Mouse (Mus musculus): ENCODE data around the gene Scaf8. TPM values are rescaled to one million over a fixed set of nuclear protein-coding genes. Genes with fewer than 3 reads are reported as not detected.
"Not testable (repeated sequence)": the region's sequence is repeated elsewhere in the genome, so short reads cannot be mapped to it uniquely, and the experiment has no call there.

Scaf8 gene
- polyA plus RNA-seq, 1 experiment from 2014 or later = 7.7 TPM

- H3K4me3 ChIP-seq (replicated peaks) = no peak overlapping the region
Measured at GRCm38 (mm10) chr17:3162905-3163304, 48.1 kb downstream of the Scaf8 start.

GRCm38 (mm10) chr17:3180425-3180945, 65.7 kb downstream of the Scaf8 start:
- H3K27me3 ChIP-seq; H3K4me2 ChIP-seq; H3K27ac ChIP-seq; ATAC-seq (ENCODE audit: low read depth); H3K4me3 ChIP-seq (replicated peaks); H3K9me3 ChIP-seq (replicated peaks); H3K4me1 ChIP-seq (replicated peaks); H3K9ac ChIP-seq; DNase-seq: not testable (repeated sequence)
- H3K36me3 ChIP-seq = peaks cover 56% of the 10 kb centered on the region
- WGBS (ENCODE audit: insufficient replicate concordance) = 87% methylated on average over 1 of the region's 1 CpGs

More at GRCm38 (mm10) chr17:3162905-3163304, 48.1 kb downstream of the Scaf8 start:
- Histone ChIP-seq H3K27me3 (no peaks in the 10 kb centered on the region), H3K27ac (no peak overlapping the region), H3K9ac (no peak overlapping the region), H3K9me3 (replicated peaks) (no peaks in the 10 kb centered on the region), H3K4me1 (replicated peaks) (0 out of 2 replicates have a peak, but pooled peaks cover 3% of the 10 kb centered on the region), H3K36me3 (peaks cover 48% of the 10 kb centered on the region), H3K4me2 (no peak overlapping the region)
- DNase-seq (no peak), ATAC-seq (ENCODE audit: low read depth) (no peak)
- WGBS (ENCODE audit: insufficient replicate concordance) = 84% methylated on average over 4 of the region's 4 CpGs

GRCm38 (mm10) chr17:3195483-3195882, 80.7 kb downstream of the Scaf8 start:
- H3K9ac ChIP-seq; ATAC-seq (ENCODE audit: low read depth); H3K4me3 ChIP-seq (replicated peaks); H3K9me3 ChIP-seq (replicated peaks); H3K27me3 ChIP-seq; H3K4me2 ChIP-seq; DNase-seq; H3K4me1 ChIP-seq (replicated peaks); H3K27ac ChIP-seq: not testable (repeated sequence)
- peaks cover 78% of the 10 kb centered on the region for H3K36me3 ChIP-seq

GRCm38 (mm10) chr17:3200328-3200727, 85.6 kb downstream of the Scaf8 start:
- H3K4me3 ChIP-seq (replicated peaks) = no peak overlapping the region
- H3K4me1 ChIP-seq (replicated peaks) = peaks cover 8% of the 10 kb centered on the region; the same call in 1 of the 2 replicates
- H3K27me3 ChIP-seq = no peaks in the 10 kb centered on the region
- H3K27ac ChIP-seq = no peak overlapping the region
- WGBS (ENCODE audit: insufficient replicate concordance) = 85% methylated on average over 8 of the region's 8 CpGs
- H3K36me3 ChIP-seq = peaks cover 56% of the 10 kb centered on the region
- no peak overlapping the region for H3K4me2 ChIP-seq
- no peaks in the 10 kb centered on the region for H3K9me3 ChIP-seq (replicated peaks)
- no peak overlapping the region for H3K9ac ChIP-seq
- ATAC-seq (ENCODE audit: low read depth) (no peak), DNase-seq (no peak)

- WGBS (ENCODE audit: insufficient replicate concordance) = 60% methylated on average over 4 of the region's 4 CpGs
- Histone ChIP-seq H3K36me3 (peaks cover 35% of the 10 kb centered on the region), H3K9ac (no peak overlapping the region)
Measured at GRCm38 (mm10) chr17:3203916-3204315, 89.1 kb downstream of the Scaf8 start.

GRCm38 (mm10) chr17:3204826-3205405, 90.1 kb downstream of the Scaf8 start:
- Histone ChIP-seq H3K4me1 (replicated peaks) (peaks cover 17% of the 10 kb centered on the region), H3K27ac (no peak overlapping the region), H3K9ac (no peak overlapping the region), H3K36me3 (peaks cover 32% of the 10 kb centered on the region), H3K9me3 (replicated peaks) (no peaks in the 10 kb centered on the region), H3K4me2 (no peak overlapping the region), H3K27me3 (no peaks in the 10 kb centered on the region), H3K4me3 (replicated peaks) (no peak overlapping the region)
- no peak for ATAC-seq (ENCODE audit: low read depth)
- no peak for DNase-seq
- 47% methylated on average over 7 of the region's 7 CpGs for WGBS (ENCODE audit: insufficient replicate concordance)

More at GRCm38 (mm10) chr17:3203916-3204315, 89.1 kb downstream of the Scaf8 start:
- H3K4me2 ChIP-seq = no peak overlapping the region
- H3K9me3 ChIP-seq (replicated peaks) = no peaks in the 10 kb centered on the region
- H3K27ac ChIP-seq = no peak overlapping the region
- no peak overlapping the region for H3K4me3 ChIP-seq (replicated peaks)
- DNase-seq = no peak
- ATAC-seq (ENCODE audit: low read depth) = no peak
- peaks cover 17% of the 10 kb centered on the region for H3K4me1 ChIP-seq (replicated peaks)
- H3K27me3 ChIP-seq = no peaks in the 10 kb centered on the region

- H3K27ac ChIP-seq = no peak overlapping the region
- peaks cover 17% of the 10 kb centered on the region for H3K4me1 ChIP-seq (replicated peaks)
- peaks cover 27% of the 10 kb centered on the region; the same call in 1 of the 2 replicates for H3K36me3 ChIP-seq
- no peak overlapping the region for H3K4me2 ChIP-seq
- H3K9me3 ChIP-seq (replicated peaks) = no peaks in the 10 kb centered on the region
- no peak for ATAC-seq (ENCODE audit: low read depth)
- 67% methylated on average over 2 of the region's 2 CpGs for WGBS (ENCODE audit: insufficient replicate concordance)
- no peak for DNase-seq
- no peaks in the 10 kb centered on the region for H3K27me3 ChIP-seq
- H3K9ac ChIP-seq = no peak overlapping the region
- no peak overlapping the region for H3K4me3 ChIP-seq (replicated peaks)
Measured at GRCm38 (mm10) chr17:3206527-3207398, 92.0 kb downstream of the Scaf8 start.

- WGBS (ENCODE audit: insufficient replicate concordance) = 78% methylated on average over 6 of the region's 6 CpGs
- peaks cover 17% of the 10 kb centered on the region for H3K4me1 ChIP-seq (replicated peaks)
- no peak for DNase-seq
- no peak overlapping the region for H3K27ac ChIP-seq
- H3K9me3 ChIP-seq (replicated peaks) = no peaks in the 10 kb centered on the region
- ATAC-seq (ENCODE audit: low read depth) = no peak
- H3K36me3 ChIP-seq = peaks cover 33% of the 10 kb centered on the region
- no peak overlapping the region for H3K4me3 ChIP-seq (replicated peaks)
- no peak overlapping the region for H3K4me2 ChIP-seq
- no peak overlapping the region for H3K9ac ChIP-seq
- no peaks in the 10 kb centered on the region for H3K27me3 ChIP-seq
Measured at GRCm38 (mm10) chr17:3207529-3208240, 92.9 kb downstream of the Scaf8 start.

GRCm38 (mm10) chr17:3208471-3208870, 93.7 kb downstream of the Scaf8 start:
- H3K9me3 ChIP-seq (replicated peaks) = no peaks in the 10 kb centered on the region
- H3K9ac ChIP-seq = no peak overlapping the region
- no peak overlapping the region for H3K4me2 ChIP-seq
- peaks cover 37% of the 10 kb centered on the region for H3K36me3 ChIP-seq
- H3K4me3 ChIP-seq (replicated peaks) = no peak overlapping the region
- no peak overlapping the region for H3K27ac ChIP-seq
- ATAC-seq (ENCODE audit: low read depth) = no peak
- H3K4me1 ChIP-seq (replicated peaks) = peaks cover 17% of the 10 kb centered on the region
- WGBS (ENCODE audit: insufficient replicate concordance) = 75% methylated on average over 1 of the region's 1 CpGs
- no peak for DNase-seq
- H3K27me3 ChIP-seq = no peaks in the 10 kb centered on the region

- DNase-seq = no peak
Measured at GRCm38 (mm10) chr17:3209581-3209980, 94.8 kb downstream of the Scaf8 start.

GRCm38 (mm10) chr17:3210134-3210533, 95.4 kb downstream of the Scaf8 start:
- peaks cover 38% of the 10 kb centered on the region for H3K36me3 ChIP-seq
- no peak for ATAC-seq (ENCODE audit: low read depth)
- no peaks in the 10 kb centered on the region for H3K9me3 ChIP-seq (replicated peaks)
- peaks cover 9% of the 10 kb centered on the region for H3K4me1 ChIP-seq (replicated peaks)
- no peaks in the 10 kb centered on the region for H3K27me3 ChIP-seq
- no peak overlapping the region for H3K4me3 ChIP-seq (replicated peaks)
- DNase-seq = no peak
- no peak overlapping the region for H3K9ac ChIP-seq
- 83% methylated on average over 5 of the region's 5 CpGs for WGBS (ENCODE audit: insufficient replicate concordance)
- H3K4me2 ChIP-seq = no peak overlapping the region
- no peak overlapping the region for H3K27ac ChIP-seq

More at GRCm38 (mm10) chr17:3209581-3209980, 94.8 kb downstream of the Scaf8 start:
- H3K4me3 ChIP-seq (replicated peaks) = no peak overlapping the region
- no peak for ATAC-seq (ENCODE audit: low read depth)
- H3K27ac ChIP-seq = no peak overlapping the region
- H3K27me3 ChIP-seq = no peaks in the 10 kb centered on the region
- peaks cover 9% of the 10 kb centered on the region for H3K4me1 ChIP-seq (replicated peaks)
- no peak overlapping the region for H3K4me2 ChIP-seq
- 78% methylated on average over 4 of the region's 4 CpGs for WGBS (ENCODE audit: insufficient replicate concordance)
- peaks cover 33% of the 10 kb centered on the region for H3K36me3 ChIP-seq
- no peaks in the 10 kb centered on the region for H3K9me3 ChIP-seq (replicated peaks)
- no peak overlapping the region for H3K9ac ChIP-seq

Measured in liver, embryonic 13.5 days (tissue).